Mouse (Mus musculus): ENCODE measurements at regions not wholly inside any gene's neighbourhood (a gene's known extent, or its start where the extent isn't known, plus 50 kb on each side); places are given as distances from the start of the nearest gene placed in this dataset.

- TF ChIP-seq CTCF (IDR thresholded peaks at IDR 0.05; ENCODE audit: extremely low read depth, insufficient read depth, low read length) = no peak
- TF ChIP-seq POLR2A (IDR thresholded peaks at IDR 0.05; ENCODE audit: extremely low read depth, insufficient read depth, low read length) = no peak
Observed at GRCm38 (mm10) chr12:13706510-13706909, 437.6 kb downstream of the Nbas start.

All from cortical plate, adult 2 months (tissue).